Mouse (Mus musculus): ENCODE measurements at regions not wholly inside any gene's neighbourhood (a gene's known extent, or its start where the extent isn't known, plus 50 kb on each side); places are given as distances from the start of the nearest gene placed in this dataset.
A peak's percentile ranks its signal among the peaks of the same experiment; 100 is the strongest.

GRCm38 (mm10) chr17:45247142-45248137 is 186.1 kb downstream of the Cdc5l start:
- intact Hi-C loops (cut with DNase I) = no loop called here

GRCm38 (mm10) chr17:45244870-45245269 is 188.7 kb downstream of the Cdc5l start:
- intact Hi-C loops (cut with DNase I) = no loop called here
- no peak for DNase-seq (ENCODE audit: low spot score in 2 of 2)

More at GRCm38 (mm10) chr17:45247142-45248137, 186.1 kb downstream of the Cdc5l start:
- DNase-seq (ENCODE audit: low spot score in 2 of 2) = no peak

GRCm38 (mm10) chr17:45243103-45243502 is 190.4 kb downstream of the Cdc5l start:
- intact Hi-C loops (cut with DNase I) = no loop called here
- no peak for DNase-seq (ENCODE audit: low spot score in 2 of 2)

- peak; percentile 26 to 64 for DNase-seq (ENCODE audit: low spot score in 2 of 2)
Measured at GRCm38 (mm10) chr17:45242076-45242475, 191.5 kb downstream of the Cdc5l start.

GRCm38 (mm10) chr17:45240963-45241543 is 192.5 kb downstream of the Cdc5l start:
- DNase-seq (ENCODE audit: low spot score in 2 of 2) = no peak
- intact Hi-C loops (cut with DNase I) = no loop called here

More at GRCm38 (mm10) chr17:45242076-45242475, 191.5 kb downstream of the Cdc5l start:
- intact Hi-C loops (cut with DNase I) = no loop called here

- intact Hi-C loops (cut with DNase I) = no loop called here
- DNase-seq (ENCODE audit: low spot score in 2 of 2) = no peak
Measured at GRCm38 (mm10) chr17:45240545-45240944, 193.0 kb downstream of the Cdc5l start.

GRCm38 (mm10) chr17:45237246-45237645 is 196.3 kb downstream of the Cdc5l start:
- intact Hi-C loops (cut with DNase I) = no loop called here
- DNase-seq (ENCODE audit: low spot score in 2 of 2) = no peak

- intact Hi-C loops (cut with DNase I) = no loop called here
- no peak for DNase-seq (ENCODE audit: low spot score in 2 of 2)
Measured at GRCm38 (mm10) chr17:45235401-45235800, 198.1 kb downstream of the Cdc5l start.

- no peak for DNase-seq (ENCODE audit: low spot score in 2 of 2)
- intact Hi-C loops (cut with DNase I) = no loop called here
Measured at GRCm38 (mm10) chr17:45232874-45233273, 200.7 kb downstream of the Cdc5l start.

GRCm38 (mm10) chr17:45227190-45227589 is 206.3 kb downstream of the Cdc5l start:
- no peak for DNase-seq (ENCODE audit: low spot score in 2 of 2)
- intact Hi-C loops (cut with DNase I) = no loop called here

GRCm38 (mm10) chr17:45226486-45226885 is 207.1 kb downstream of the Cdc5l start:
- intact Hi-C loops (cut with DNase I) = no loop called here
- DNase-seq (ENCODE audit: low spot score in 2 of 2) = no peak

- intact Hi-C loops (cut with DNase I) = no loop called here
- DNase-seq (ENCODE audit: low spot score in 2 of 2) = no peak
Measured at GRCm38 (mm10) chr17:45221625-45222024, 211.9 kb downstream of the Cdc5l start.

GRCm38 (mm10) chr17:45217126-45217525 is 216.4 kb downstream of the Cdc5l start:
- intact Hi-C loops (cut with DNase I) = no loop called here
- no peak for DNase-seq (ENCODE audit: low spot score in 2 of 2)

GRCm38 (mm10) chr17:45215067-45216049 is 218.2 kb downstream of the Cdc5l start:
- DNase-seq (ENCODE audit: low spot score in 2 of 2) = no peak
- intact Hi-C loops (cut with DNase I) = no loop called here

- intact Hi-C loops (cut with DNase I) = no loop called here
Measured at GRCm38 (mm10) chr17:45210984-45211383, 222.6 kb downstream of the Cdc5l start.

GRCm38 (mm10) chr17:45209387-45209663 is 224.2 kb downstream of the Cdc5l start:
- DNase-seq (ENCODE audit: low spot score in 2 of 2) = no peak
- intact Hi-C loops (cut with DNase I) = no loop called here

More at GRCm38 (mm10) chr17:45210984-45211383, 222.6 kb downstream of the Cdc5l start:
- DNase-seq (ENCODE audit: low spot score in 2 of 2) = no peak

GRCm38 (mm10) chr17:45208596-45209386 is 224.7 kb downstream of the Cdc5l start:
- intact Hi-C loops (cut with DNase I) = no loop called here
- DNase-seq (ENCODE audit: low spot score in 2 of 2) = peak in 1 of 2 experiments; percentile 6

GRCm38 (mm10) chr17:45195779-45196178 is 237.8 kb downstream of the Cdc5l start:
- DNase-seq (ENCODE audit: low spot score in 2 of 2) = no peak
- intact Hi-C loops (cut with DNase I) = no loop called here

- intact Hi-C loops (cut with DNase I) = no loop called here
- no peak for DNase-seq (ENCODE audit: low spot score in 2 of 2)
Measured at GRCm38 (mm10) chr17:45194786-45195281, 238.7 kb downstream of the Cdc5l start.
